Mouse (Mus musculus) ES-E14 (cell line): ENCODE data around the gene Asb5. TPM values are rescaled to one million over a fixed set of nuclear protein-coding genes. Genes with fewer than 3 reads are reported as not detected.

Experiments used
- DNase-seq: peaks from one replicate; pipeline ENCODE4 v3.0.0-alpha.2; 2013; ENCODE audit warnings: low read depth, low spot score
- H3K27ac ChIP-seq: 2 replicates; pipeline ENCODE4 v1.5.1; 2012; ENCODE audit warnings: low read depth, mild to moderate bottlenecking, low read length, moderate library complexity, mixed read lengths; ENCODE audit not compliant: poor library complexity, insufficient read depth, severe bottlenecking
- H3K36me3 ChIP-seq: 2 replicates; pipeline ENCODE4 v1.6.1; 2012; ENCODE audit warnings: mild to moderate bottlenecking, low read length, moderate library complexity, mixed read lengths; ENCODE audit not compliant: control insufficient read depth, poor library complexity, insufficient read depth, severe bottlenecking
- H3K4me1 ChIP-seq, 2 experiments: fragments of 150-350 bp in 1 of 2; sonication (generic) in 1 of 2; 2 replicates each; pipeline ENCODE4 v1.6.1; 2012; ENCODE audit warnings: low read length in 2 of 2, mild to moderate bottlenecking in 1 of 2, mixed read lengths in 1 of 2; ENCODE audit not compliant: control insufficient read depth in 2 of 2, insufficient read depth in 2 of 2, poor library complexity in 1 of 2
- H3K4me3 ChIP-seq, 2 experiments: fragments of 150-350 bp in 1 of 2; sonication (generic) in 1 of 2; 2 replicates each; pipeline ENCODE4 v1.5.1; 2012; ENCODE audit warnings: low read length in 2 of 2, low read depth in 1 of 2, mild to moderate bottlenecking in 1 of 2, mixed read lengths in 1 of 2; ENCODE audit not compliant: insufficient read depth in 1 of 2, poor library complexity in 1 of 2, severe bottlenecking in 1 of 2
- H3K9ac ChIP-seq: 2 replicates; pipeline ENCODE4 v1.6.1; 2012; ENCODE audit warnings: low read depth, mild to moderate bottlenecking, low read length, mixed read lengths; ENCODE audit not compliant: poor library complexity, insufficient read depth, severe bottlenecking
- H3K9me3 ChIP-seq: fragments of 150-350 bp; sonication (generic); 2 replicates; pipeline ENCODE4 v1.6.1; 2012; ENCODE audit warnings: low read depth, mild to moderate bottlenecking, low read length; ENCODE audit not compliant: control insufficient read depth, insufficient read depth
- CHD2 ChIP-seq: IDR thresholded peaks from 2 replicates; pipeline ENCODE4 v1.6.1; 2014; ENCODE audit warnings: mild to moderate bottlenecking, low read depth, low read length, inconsistent platforms
- HCFC1 ChIP-seq: IDR thresholded peaks from 2 replicates; pipeline ENCODE4 v1.6.1; 2012; ENCODE audit warnings: low read length, inconsistent platforms, borderline replicate concordance; ENCODE audit not compliant: insufficient read depth
- MAFK ChIP-seq: IDR thresholded peaks from 2 replicates; pipeline ENCODE4 v1.6.1; 2014; ENCODE audit warnings: mild to moderate bottlenecking, low read depth, low read length, inconsistent platforms; ENCODE audit not compliant: insufficient read depth
- ZC3H11A ChIP-seq: IDR thresholded peaks from 2 replicates; pipeline ENCODE4 v1.6.1; 2012; ENCODE audit warnings: low read depth, mild to moderate bottlenecking, inconsistent platforms, low read length, borderline replicate concordance
- ZNF384 ChIP-seq: IDR thresholded peaks from 2 replicates; pipeline ENCODE4 v1.6.1; 2012; ENCODE audit warnings: low read depth, low read length, inconsistent platforms
- in situ Hi-C, 2 experiments: fragments of 600-800 bp; cut with MboI; formaldehyde crosslinking; loops; one replicate each; pipeline ENCODE4 v1.15.1; 2025; ENCODE audit warnings: low sequenced_read_pairs in 2 of 2, inconsistent platforms in 1 of 2; ENCODE audit not compliant: unreplicated experiment in 2 of 2
- total RNA-seq: library from RNA; depleted of rRNA; stranded (reverse); fragments of 300-350 nt; gene quantifications from 2 replicates; pipeline ENCODE4 v1.2.3, GENCODE M21; 2012

Asb5 gene
- total RNA-seq, 1 experiment, result 0.18 TPM

GRCm38 (mm10) chr8:54505060-54505459 lies 24.3 kb upstream of the Asb5 start:
- H3K27ac ChIP-seq, result no peak overlapping the region
- DNase-seq, result no peak

DNA sequence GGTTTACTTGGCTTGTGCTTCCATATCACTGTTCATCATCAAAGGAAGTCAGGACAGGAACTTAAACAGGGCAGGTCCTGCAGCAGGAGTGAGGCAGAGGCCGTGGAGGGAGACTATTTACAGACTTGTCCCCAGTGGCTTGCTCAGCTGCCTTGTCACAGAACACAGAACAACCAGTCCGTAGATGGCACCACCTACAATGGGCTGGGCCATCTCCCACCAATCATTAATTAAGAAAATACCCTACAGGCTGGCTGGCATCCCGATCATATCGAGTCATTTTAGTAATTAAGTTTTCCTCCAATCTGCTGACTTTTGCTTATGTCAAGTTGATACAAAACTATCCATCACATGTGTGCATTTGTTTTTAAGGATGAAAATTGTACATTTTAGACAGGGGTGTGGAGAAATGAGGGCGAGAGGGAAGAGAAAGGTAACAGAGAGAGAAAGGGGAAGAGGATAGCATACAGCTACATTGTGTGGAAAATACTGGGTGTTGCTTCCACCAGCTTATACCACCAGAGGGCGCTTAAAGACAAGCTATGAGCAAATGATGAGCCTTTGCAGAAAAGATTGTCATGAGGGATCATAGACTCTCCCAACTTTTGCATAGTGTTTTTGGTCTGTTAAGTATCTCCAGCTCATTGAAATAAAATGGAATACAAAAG lies 21.8 kb upstream of the Asb5 start:
- DNase-seq, result no peak
- H3K4me1 ChIP-seq, result peaks cover 0 to 4% of the 10 kb centered on the region in 2 experiments; a peak in 1 of 4 replicates
- no peaks in the 10 kb centered on the region for H3K36me3 ChIP-seq
- no peak overlapping the region for H3K9ac ChIP-seq
- TF ChIP-seq ZC3H11A (peak; percentile 91), HCFC1 (no peak), ZNF384 (no peak), MAFK (no peak)
- no peak overlapping the region for H3K4me3 ChIP-seq
- no peaks in the 10 kb centered on the region for H3K9me3 ChIP-seq
- no peak overlapping the region for H3K27ac ChIP-seq
- in situ Hi-C loops, result loop anchor here in 1 of 2 experiments (25.0 kb wide), 1 partner anchor 155 kb away; no protein-coding TSS in a partner anchor

More at GRCm38 (mm10) chr8:54505060-54505459, 24.3 kb upstream of the Asb5 start:
- peaks cover 0 to 4% of the 10 kb centered on the region in 2 experiments; a peak in 1 of 4 replicates for H3K4me1 ChIP-seq
- no peak for TF ChIP-seq HCFC1
- TF ChIP-seq MAFK, result no peak
- no peak for TF ChIP-seq ZC3H11A
- TF ChIP-seq CHD2, result no peak
- TF ChIP-seq ZNF384, result no peak
- in situ Hi-C loops, result loop anchor here in 1 of 2 experiments (25.0 kb wide), 1 partner anchor 157 kb away; no protein-coding TSS in a partner anchor
- no peak overlapping the region for H3K4me3 ChIP-seq
- no peaks in the 10 kb centered on the region for H3K36me3 ChIP-seq
- no peak overlapping the region for H3K9ac ChIP-seq
- no peaks in the 10 kb centered on the region for H3K9me3 ChIP-seq

- Histone ChIP-seq H3K9me3 (no peaks in the 10 kb centered on the region), H3K4me3 (no peak overlapping the region), H3K9ac (no peak overlapping the region), H3K36me3 (no peaks in the 10 kb centered on the region), H3K27ac (no peak overlapping the region), H3K4me1 (peaks cover 0 to 4% of the 10 kb centered on the region in 2 experiments; a peak in 1 of 4 replicates)
- TF ChIP-seq CHD2 (no peak), MAFK (no peak), ZNF384 (no peak), HCFC1 (no peak)
- no peak for DNase-seq
- in situ Hi-C loops, result loop anchor here in 1 of 2 experiments (25.0 kb wide), 1 partner anchor 154 kb away; no protein-coding TSS in a partner anchor
These were observed 21.3 kb upstream of the Asb5 start for GRCm38 (mm10) chr8:54508096-54508456.

DNA sequence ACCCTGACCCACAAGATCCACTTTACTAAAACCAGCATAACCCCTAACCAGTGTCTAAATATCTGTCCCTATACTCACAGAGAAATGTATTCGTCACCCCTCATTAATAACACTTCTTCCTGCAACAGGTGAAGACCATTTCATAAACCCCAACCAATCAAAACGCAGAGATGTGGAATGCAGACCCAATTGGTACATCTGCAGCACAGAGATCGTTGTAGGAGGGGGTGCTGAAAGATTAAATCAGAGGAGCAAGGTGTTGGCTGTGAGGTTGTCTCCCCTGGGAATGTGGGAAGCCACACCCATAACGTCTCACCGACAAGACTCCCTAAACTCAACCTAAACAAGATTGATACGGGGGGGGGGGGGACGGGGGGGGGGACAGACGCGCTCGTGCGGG lies 20.6 kb upstream of the Asb5 start:
- Histone ChIP-seq H3K4me1 (peaks cover 0 to 4% of the 10 kb centered on the region in 2 experiments; a peak in 1 of 4 replicates), H3K9me3 (no peaks in the 10 kb centered on the region), H3K27ac (no peak overlapping the region), H3K4me3 (no peak overlapping the region), H3K36me3 (no peaks in the 10 kb centered on the region), H3K9ac (no peak overlapping the region)
- TF ChIP-seq HCFC1, result no peak
- TF ChIP-seq MAFK, result no peak
- no peak for TF ChIP-seq CHD2
- no peak for TF ChIP-seq ZNF384
- TF ChIP-seq ZC3H11A, result no peak
- DNase-seq, result no peak
- in situ Hi-C loops, result loop anchor here in 1 of 2 experiments (25.0 kb wide), 1 partner anchor 153 kb away; no protein-coding TSS in a partner anchor

- in situ Hi-C loops, result loop anchor here in 1 of 2 experiments (25.0 kb wide), 1 partner anchor 153 kb away; no protein-coding TSS in a partner anchor
- no peaks in the 10 kb centered on the region for H3K36me3 ChIP-seq
- TF ChIP-seq MAFK (no peak), HCFC1 (no peak), ZNF384 (no peak), CHD2 (no peak), ZC3H11A (no peak)
- H3K4me3 ChIP-seq, result no peak overlapping the region
- no peak overlapping the region for H3K9ac ChIP-seq
- no peak for DNase-seq
- peaks cover 0 to 4% of the 10 kb centered on the region in 2 experiments; a peak in 1 of 4 replicates for H3K4me1 ChIP-seq
- H3K27ac ChIP-seq, result no peak overlapping the region
- H3K9me3 ChIP-seq, result no peaks in the 10 kb centered on the region
These were observed 20.1 kb upstream of the Asb5 start for GRCm38 (mm10) chr8:54509221-54509721.
